Comparison of ENCODE assay signal across 27 mouse cellular contexts in the genomic region with DNA sequence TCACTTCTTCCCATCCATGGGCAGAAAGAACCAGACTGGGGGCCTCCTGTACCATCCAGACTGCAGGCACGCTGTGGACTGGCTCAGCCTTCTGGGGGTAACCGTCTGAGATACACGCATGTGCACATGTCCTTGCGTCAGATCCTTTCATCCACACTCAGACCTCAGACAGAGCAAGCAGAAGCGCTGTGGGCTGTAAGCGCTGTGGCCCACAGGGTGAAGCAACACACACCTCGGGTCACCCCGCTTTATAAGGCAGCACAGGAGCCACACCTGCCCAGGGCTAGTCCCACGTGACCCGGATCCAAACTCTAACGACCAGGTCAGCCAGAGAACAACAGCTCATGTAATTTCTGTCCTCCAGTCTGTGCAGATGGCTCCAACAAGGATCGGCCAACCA. TPM values are rescaled to one million over a fixed set of nuclear protein-coding genes. Genes with fewer than 3 reads are reported as not detected.
DNase-seq lines count a peak whose midpoint lies in the region; ATAC-seq lines count a peak whose summit lies in the region.
"Had no signal": no experiment of that assay in that cellular context is flagged by ENCODE, and none has a peak within 500 bp of the region (broad histone marks: within the 10 kb centered on the region; RNA-seq: fewer than 3 reads in every experiment).

No protein-coding gene starts in this region.

- H3K4me2 ChIP-seq in forebrain, embryonic 11.5 days (ENCODE audit: low read depth, low read length, severe bottlenecking), result no peak overlapping the region
- no peak overlapping the region for H3K4me2 ChIP-seq in limb, embryonic 12.5 days
- H3K4me2 ChIP-seq: heart, embryonic 12.5 days; limb, embryonic 13.5 days; neural tube, embryonic 13.5 days; stomach, embryonic 15.5 days had no signal

- H3K27me3 ChIP-seq in forebrain, embryonic 10.5 days (ENCODE audit: poor library complexity, severe bottlenecking), result no peaks in the 10 kb centered on the region
- no peaks in the 10 kb centered on the region for H3K27me3 ChIP-seq in forebrain, embryonic 11.5 days (ENCODE audit: control insufficient read depth, insufficient read depth, low read length)
- no peaks in the 10 kb centered on the region for H3K27me3 ChIP-seq in limb, embryonic 12.5 days
- no peaks in the 10 kb centered on the region for H3K27me3 ChIP-seq in limb, embryonic 10.5 days (ENCODE audit: low read depth, poor library complexity, severe bottlenecking)
- H3K27me3 ChIP-seq: heart, embryonic 12.5 days; limb, embryonic 13.5 days; neural tube, embryonic 13.5 days; stomach, embryonic 15.5 days had no signal

- H3K9ac ChIP-seq in forebrain, embryonic 11.5 days (ENCODE audit: low read length), result no peak overlapping the region
- 0 out of 2 replicates have a peak overlapping the region, but pooled peaks have one; percentile 8 for H3K9ac ChIP-seq in limb, embryonic 12.5 days (replicated peaks)
- H3K9ac ChIP-seq: heart, embryonic 12.5 days; limb, embryonic 13.5 days; neural tube, embryonic 13.5 days; stomach, embryonic 15.5 days had no signal

- H3K27ac ChIP-seq in forebrain, embryonic 10.5 days, result 0 out of 2 replicates have a peak overlapping the region, but pooled peaks have one; percentile 27
- H3K27ac ChIP-seq in forebrain, embryonic 11.5 days (ENCODE audit: low read depth, low read length), result no peak overlapping the region
- no peak overlapping the region for H3K27ac ChIP-seq in limb, embryonic 12.5 days
- H3K27ac ChIP-seq in limb, embryonic 10.5 days, result no peak overlapping the region
- H3K27ac ChIP-seq: limb, embryonic 13.5 days; neural tube, embryonic 13.5 days; stomach, embryonic 15.5 days had no signal

- H3K36me3 ChIP-seq in forebrain, embryonic 10.5 days (replicated peaks), result no peaks in the 10 kb centered on the region
- no peaks in the 10 kb centered on the region for H3K36me3 ChIP-seq in forebrain, embryonic 11.5 days (ENCODE audit: control insufficient read depth, insufficient read depth, low read length)
- H3K36me3 ChIP-seq in limb, embryonic 12.5 days, result no peaks in the 10 kb centered on the region; the same call in 1 of the 2 replicates
- no peaks in the 10 kb centered on the region for H3K36me3 ChIP-seq in limb, embryonic 10.5 days
- H3K36me3 ChIP-seq: heart, embryonic 12.5 days; hindbrain, embryonic 10.5 days; limb, embryonic 13.5 days; neural tube, embryonic 13.5 days; stomach, embryonic 15.5 days had no signal

- H3K4me1 ChIP-seq in forebrain, embryonic 10.5 days, result peaks cover 36% of the 10 kb centered on the region
- H3K4me1 ChIP-seq in forebrain, embryonic 11.5 days (replicated peaks; ENCODE audit: control insufficient read depth, insufficient read depth, low read length), result peaks cover 3% of the 10 kb centered on the region; the same call in 1 of the 2 replicates
- H3K4me1 ChIP-seq in limb, embryonic 12.5 days (replicated peaks), result peaks cover 20% of the 10 kb centered on the region
- peaks cover 19% of the 10 kb centered on the region for H3K4me1 ChIP-seq in limb, embryonic 10.5 days

- 92% methylated on average over 12 of the region's 12 CpGs for WGBS in forebrain, embryonic 10.5 days
- 92% methylated on average over 12 of the region's 12 CpGs for WGBS in forebrain, embryonic 11.5 days
- 81% methylated on average over 12 of the region's 12 CpGs for WGBS in limb, embryonic 12.5 days
- 90% methylated on average over 12 of the region's 12 CpGs for WGBS in limb, embryonic 10.5 days

- ATAC-seq in forebrain, embryonic 11.5 days (replicated peaks; ENCODE audit: low FRiP score), result no peak
- no peak for ATAC-seq in limb, embryonic 12.5 days (ENCODE audit: insufficient number of reproducible peaks, insufficient read depth, low FRiP score, low TSS enrichment, low read depth)
- 0 out of 2 replicates have a peak, but pooled peaks have one; percentile 10 for ATAC-seq in common myeloid progenitor, adult 5-6 weeks (replicated peaks; ENCODE audit: low read depth, poor library complexity, severe bottlenecking)
- peak; percentile 49; the same call in 1 of the 2 replicates for ATAC-seq in monocyte, adult 5-6 weeks (replicated peaks; ENCODE audit: insufficient number of reproducible peaks, low FRiP score, low TSS enrichment, poor library complexity, severe bottlenecking)
- ATAC-seq: forebrain, embryonic 16.5 days had no signal

- DNase-seq in forebrain, embryonic 10.5 days (ENCODE audit: extremely low spot score, low spot score), result no peak
- no peak for DNase-seq in forebrain, embryonic 11.5 days (ENCODE audit: low spot score)
- no peak for DNase-seq in limb, embryonic 10.5 days (ENCODE audit: low spot score)
- no peak for DNase-seq in frontal cortex, postnatal 10 days (ENCODE audit: low spot score in 2 of 2)
- no peak for DNase-seq in kidney, adult 9 months
- DNase-seq: adrenal gland, postnatal 10 days; cerebellum, adult 8-10 months; cerebellum, postnatal 36 days; heart, postnatal 10 days; kidney, adult 2 months; kidney, postnatal 14 days; layer of hippocampus, postnatal 36 days; lung, adult 18-20 months; lung, postnatal 10 days; midbrain, embryonic 14.5 days; right cerebral cortex, adult 18-20 months; right cerebral cortex, postnatal 4 days had no signal

- H3K9me3 ChIP-seq in forebrain, embryonic 10.5 days, result no peaks in the 10 kb centered on the region
- no peaks in the 10 kb centered on the region for H3K9me3 ChIP-seq in forebrain, embryonic 11.5 days (ENCODE audit: control insufficient read depth, low read length)
- no peaks in the 10 kb centered on the region for H3K9me3 ChIP-seq in limb, embryonic 12.5 days
- H3K9me3 ChIP-seq in limb, embryonic 10.5 days (replicated peaks), result no peaks in the 10 kb centered on the region
- H3K9me3 ChIP-seq: heart, embryonic 12.5 days; hindbrain, embryonic 10.5 days; limb, embryonic 13.5 days; neural tube, embryonic 13.5 days; stomach, embryonic 15.5 days had no signal

- no peak overlapping the region for H3K4me3 ChIP-seq in forebrain, embryonic 10.5 days
- H3K4me3 ChIP-seq in forebrain, embryonic 11.5 days (ENCODE audit: low read depth, low read length), result no peak overlapping the region
- no peak overlapping the region for H3K4me3 ChIP-seq in limb, embryonic 12.5 days (replicated peaks)
- no peak overlapping the region for H3K4me3 ChIP-seq in limb, embryonic 10.5 days
- H3K4me3 ChIP-seq: heart, embryonic 12.5 days; hindbrain, embryonic 10.5 days; limb, embryonic 13.5 days; myocyte; neural tube, embryonic 13.5 days; stomach, embryonic 15.5 days had no signal

RNA-seq across cellular contexts. Expression of a gene that starts 59.4 kb away (rescaled TPM):
- polyA plus RNA-seq in forebrain, embryonic 10.5 days (2016; fragmentation: Nextera tagmentation; extraction: Ambion mirVana), result 1.9 and 2.8 TPM in 2 replicates
- 5.2 and 7.2 TPM in 2 replicates for polyA plus RNA-seq in forebrain, embryonic 11.5 days (2014; fragmentation: Nextera tagmentation; extraction: Ambion mirVana)
- 2.7 and 4.3 TPM in 2 replicates for polyA plus RNA-seq in limb, embryonic 12.5 days (2016; fragmentation: Nextera tagmentation; extraction: Ambion mirVana)
- polyA plus RNA-seq in limb, embryonic 10.5 days (2016; fragmentation: Nextera tagmentation; extraction: Ambion mirVana), result 1.0 and 1.3 TPM in 2 replicates
- total RNA-seq in common myeloid progenitor, adult 5-6 weeks (2017), result 7.4 and 7.9 TPM in 2 replicates
- 5.3 to 11.9 TPM (median 6.9 TPM) in 3 replicates for total RNA-seq in monocyte, adult 5-6 weeks (2017)

Comparison
In these comparisons a context has a peak if more than half of its experiments do, and no peak if none do; other contexts are left out.
1. ATAC-seq: peak in common myeloid progenitor, adult 5-6 weeks (single experiment) and monocyte, adult 5-6 weeks (single experiment); none in forebrain, embryonic 11.5 days (single experiment) and limb, embryonic 12.5 days (single experiment).